Mouse (Mus musculus) E14TG2a.4 (cell line): ENCODE measurements around the gene Coro2b.

Source experiments
- CTCF ChIP-seq: conservative IDR thresholded peaks from 2 replicates; pipeline ENCODE4 v1.5.1; 2014; ENCODE audit warnings: low read length
- POU5F1 ChIP-seq: IDR thresholded peaks from 2 replicates; pipeline ENCODE4 v1.6.1; 2014; ENCODE audit warnings: low read length, borderline replicate concordance

- TF ChIP-seq CTCF: no peak
- TF ChIP-seq POU5F1: no peak
Measured at GRCm38 (mm10) chr9:62370186-62370585, 166.7 kb downstream of the Coro2b start.
